Mouse (Mus musculus) gastrocnemius, adult 2 months (tissue): ENCODE data around the gene Plod1. TPM values are rescaled to one million over a fixed set of nuclear protein-coding genes. Genes with fewer than 3 reads are reported as not detected.

Experiments used
- DNase-seq: peaks from one replicate; pipeline ENCODE4 v3.0.0; 2022
- H3K27ac ChIP-seq: fragments of 200-600 bp; 2 replicates; pipeline ENCODE4 v1.8.1; 2022; ENCODE audit warnings: mild to moderate bottlenecking
- H3K4me3 ChIP-seq: fragments of 200-600 bp; 2 replicates; pipeline ENCODE4 v1.8.1; 2022; ENCODE audit warnings: mild to moderate bottlenecking, moderate library complexity
- CTCF ChIP-seq: fragments of 200-600 bp; IDR thresholded peaks from 2 replicates; pipeline ENCODE4 v1.8.1; 2022; ENCODE audit warnings: antibody characterized with exemption, mild to moderate bottlenecking, moderate library complexity
- intact Hi-C: fragments of 180-260 bp; cut with DNase I; formaldehyde crosslinking; loops from one replicate; pipeline ENCODE4 v1.15.1; 2025
- long read RNA-seq, 2 experiments: library from polyadenylated mRNA; stranded (forward); transcript quantifications; one replicate each; pipeline ENCODE4 v2.0.0; 2021
- total RNA-seq, 2 experiments: library from RNA; stranded (reverse); gene quantifications; 2 replicates each; pipeline ENCODE4 v1.2.3; 2021

Plod1 gene
- 10 to 100 TPM; 17.1 to 25.9 TPM for total RNA-seq
- long read RNA-seq, experiment 1, transcript Plod1-201 (19 exons, 3,243 nt), result major isoform, 18 of 25 reads
- long read RNA-seq, experiment 1, partial matches to known transcripts, result 3 of 25 reads
- long read RNA-seq, experiment 1, other reads (novel, unspliced or antisense), result 4 of 25 reads
- long read RNA-seq, experiment 2, transcript Plod1-201 (19 exons, 3,243 nt), result major isoform, 31 of 36 reads
- long read RNA-seq, experiment 2, partial matches to known transcripts, result 0 of 36 reads
- long read RNA-seq, experiment 2, other reads (novel, unspliced or antisense), result 4 of 36 reads

DNA sequence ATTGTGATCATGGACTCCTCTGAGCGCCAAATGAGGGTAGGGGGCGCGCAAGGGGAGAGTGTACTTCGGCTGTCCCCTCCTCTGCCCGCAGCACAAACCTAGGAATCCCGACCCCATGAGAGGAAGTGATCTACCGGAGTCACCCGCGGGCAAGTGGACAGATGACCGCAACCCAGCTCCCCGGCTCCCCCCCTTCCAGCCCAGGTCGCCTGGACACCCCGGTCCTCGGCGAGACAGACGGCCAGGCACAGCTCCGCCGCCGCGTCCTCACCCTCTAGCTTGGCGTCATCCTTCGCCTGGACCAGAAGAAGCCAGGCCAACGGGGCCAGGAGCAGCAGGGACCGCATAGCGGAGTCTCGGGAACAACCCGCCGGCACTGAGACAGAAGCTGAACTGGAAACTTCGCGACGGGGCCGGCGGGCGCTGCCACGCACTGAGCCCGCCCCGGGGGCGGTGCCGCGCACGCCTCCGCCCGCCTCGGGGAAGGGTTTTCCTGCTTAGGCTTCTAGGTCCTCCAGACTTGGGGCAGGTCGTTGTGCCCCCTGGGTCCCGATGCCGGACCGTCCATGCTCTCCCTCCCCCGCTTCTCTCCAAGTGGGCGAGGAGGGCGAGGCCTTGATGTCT lies at the start of gene Plod1:
Gene Plod1 (minus strand): TSS at position 437 of the 624 bp plus-strand sequence.
- intact Hi-C loops, result no loop called here
- TF ChIP-seq CTCF, result no peak
- H3K4me3 ChIP-seq, result peak within 1 kb of the TSS; percentile 95
- peak within 1 kb of the TSS; percentile 98 for H3K27ac ChIP-seq
- DNase-seq, result peak; percentile 93

DNA sequence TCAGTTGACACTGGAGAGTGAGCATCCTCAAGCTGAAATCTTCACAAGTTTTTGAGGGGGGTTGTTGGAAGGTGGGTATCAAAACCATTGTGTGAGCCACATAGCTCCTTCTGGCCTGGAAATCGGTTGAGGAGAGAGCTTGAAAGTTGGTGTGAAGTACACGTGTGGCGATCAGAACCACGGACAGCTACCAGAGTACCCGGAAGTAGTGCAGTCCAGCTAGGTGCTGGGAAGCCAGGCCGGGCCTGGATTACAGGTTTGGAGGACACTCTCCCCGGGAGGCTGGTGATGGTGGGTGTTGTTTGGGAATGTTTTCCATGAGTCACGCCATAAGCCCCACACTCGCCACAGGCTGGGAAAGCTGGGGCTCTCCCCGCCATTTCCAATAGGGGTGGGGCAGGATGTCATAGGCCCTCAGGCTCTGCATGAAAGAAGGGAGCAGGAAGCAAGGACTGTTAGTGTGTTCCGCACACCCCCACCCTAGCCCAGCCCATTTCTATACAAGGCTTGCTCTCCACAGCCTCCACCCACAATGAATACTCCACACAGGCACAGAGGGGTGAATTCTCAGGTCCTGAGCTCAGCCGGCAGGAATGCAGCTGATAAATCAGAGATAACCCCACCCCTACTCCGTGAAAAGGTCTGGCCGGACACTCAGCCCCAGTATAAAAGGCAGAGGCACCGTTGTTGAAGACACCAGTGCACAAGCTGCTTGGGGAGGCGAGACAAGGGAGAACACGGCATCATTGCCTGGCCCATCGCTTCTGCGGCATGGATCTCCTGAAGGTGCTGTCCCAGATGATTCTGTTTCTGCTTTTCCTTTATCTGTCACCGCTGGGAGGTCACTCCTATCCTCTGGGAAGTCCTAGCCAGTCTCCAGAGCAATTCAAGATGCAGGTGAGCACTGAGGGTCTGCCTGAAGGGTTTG lies 48.9 kb upstream of the Plod1 start, which contains the start of gene Nppb:
Gene Nppb (plus strand): TSS at position 584 of the 928 bp plus-strand sequence.
- intact Hi-C loops, result no loop called here
- no peak for TF ChIP-seq CTCF
- no peak for DNase-seq
- Histone ChIP-seq H3K4me3 (no peak within 1 kb of the TSS), H3K27ac (no peak within 1 kb of the TSS)

DNA sequence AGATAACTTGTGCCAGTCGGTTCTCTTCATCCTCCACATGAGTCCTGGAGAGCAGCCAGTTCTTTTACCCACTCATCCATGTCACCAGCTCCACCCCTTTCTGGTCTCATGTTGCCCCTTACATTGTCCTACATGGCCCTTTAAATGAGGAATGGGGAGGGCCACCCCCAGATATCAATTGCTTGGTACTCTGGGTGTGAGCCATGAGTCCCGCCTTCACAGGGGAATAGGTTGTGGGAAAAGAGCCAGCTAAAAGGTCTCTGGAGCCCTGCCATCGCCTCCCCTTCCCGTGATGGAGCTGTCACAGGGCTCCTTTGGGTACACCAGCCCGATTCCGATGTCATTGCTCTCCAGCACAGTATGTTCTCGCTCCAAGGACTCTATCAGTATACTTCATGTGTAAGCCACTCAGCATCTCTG lies 42.9 kb upstream of the Plod1 start:
- no peak for TF ChIP-seq CTCF
- no peak for DNase-seq
- H3K27ac ChIP-seq, result no peak overlapping the region
- H3K4me3 ChIP-seq, result no peak overlapping the region
- intact Hi-C loops, result no loop called here

DNA sequence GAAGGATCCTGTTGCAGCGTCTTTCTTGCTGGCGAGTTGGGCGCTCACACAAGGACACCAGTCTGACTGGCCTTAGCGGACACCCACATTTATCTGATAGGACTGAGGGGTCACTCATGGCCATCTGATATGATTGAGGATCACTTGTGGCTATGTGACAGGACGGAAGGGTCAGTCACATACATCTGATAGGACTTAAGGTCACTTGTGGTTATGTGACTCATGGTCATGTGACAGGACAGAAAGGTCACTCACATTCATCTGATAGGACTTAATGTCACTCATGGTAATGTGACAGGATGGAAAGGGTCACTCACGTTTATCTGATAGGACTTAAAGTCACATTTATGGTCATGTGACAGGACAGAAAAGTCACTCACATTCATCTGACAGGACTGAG lies 41.8 kb upstream of the Plod1 start:
- no peak for DNase-seq
- intact Hi-C loops, result no loop called here
- Histone ChIP-seq H3K4me3 (no peak overlapping the region), H3K27ac (no peak overlapping the region)
- TF ChIP-seq CTCF, result no peak

DNA sequence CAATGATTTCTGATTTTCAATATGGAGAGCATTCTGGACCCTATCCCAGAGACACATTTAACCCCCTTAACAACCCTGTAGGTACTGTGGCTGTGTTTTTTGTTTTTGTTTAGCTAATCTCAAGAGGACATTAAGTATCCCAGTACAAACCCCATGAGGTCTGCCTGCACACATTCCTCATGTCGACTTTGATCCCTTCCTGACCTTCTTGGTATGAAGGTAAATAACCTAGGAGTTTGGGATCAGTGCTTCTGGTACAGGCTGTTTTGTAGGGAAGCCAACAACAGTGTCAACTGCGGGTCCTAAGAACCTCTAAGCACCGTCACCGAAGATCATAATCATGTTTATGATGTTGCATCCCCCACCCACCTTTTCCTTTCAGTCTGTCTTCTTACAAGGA lies 41.2 kb upstream of the Plod1 start:
- DNase-seq, result no peak
- H3K27ac ChIP-seq, result no peak overlapping the region
- no peak for TF ChIP-seq CTCF
- intact Hi-C loops, result no loop called here
- H3K4me3 ChIP-seq, result no peak overlapping the region

DNA sequence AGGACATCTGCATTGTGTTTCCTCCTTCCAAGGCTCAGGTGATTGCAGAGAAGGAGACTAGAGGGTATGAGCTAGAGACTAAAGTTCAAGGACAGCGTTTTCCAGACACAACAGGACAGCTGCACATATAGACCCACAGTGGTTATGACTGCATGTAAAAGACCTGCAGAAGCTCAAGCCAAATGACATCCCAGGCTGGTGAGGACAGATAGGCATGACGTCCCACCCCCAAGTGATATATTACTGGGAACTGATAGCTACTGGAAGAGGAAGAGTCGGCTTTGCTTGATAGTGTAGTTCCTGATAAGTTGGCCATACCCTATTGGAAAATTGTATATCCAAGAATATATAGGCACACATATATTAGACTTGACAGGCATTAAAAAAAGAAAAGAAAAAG lies 39.7 kb upstream of the Plod1 start:
- intact Hi-C loops, result no loop called here
- no peak overlapping the region for H3K4me3 ChIP-seq
- DNase-seq, result no peak
- no peak for TF ChIP-seq CTCF
- H3K27ac ChIP-seq, result no peak overlapping the region

DNA sequence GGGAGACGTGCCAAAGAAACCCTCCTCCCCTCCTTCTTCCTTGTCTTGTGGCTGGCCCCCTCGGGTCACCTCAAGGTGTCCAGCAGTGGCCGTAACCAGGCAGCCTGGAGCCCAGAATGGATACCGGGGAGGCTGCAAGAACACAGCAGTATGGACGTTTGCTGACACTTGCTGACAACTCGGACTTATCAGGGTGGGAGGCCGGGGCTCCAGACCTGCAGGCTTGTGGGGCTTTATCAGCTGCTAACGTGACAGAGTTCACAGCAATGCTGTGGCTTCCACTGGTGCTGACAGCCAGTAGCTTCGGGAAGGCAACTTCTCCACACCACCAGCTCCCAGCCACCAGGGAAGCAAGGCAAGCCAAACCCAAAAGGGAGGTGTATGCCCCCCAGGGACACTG lies 32.8 kb upstream of the Plod1 start:
- Histone ChIP-seq H3K27ac (no peak overlapping the region), H3K4me3 (no peak overlapping the region)
- intact Hi-C loops, result no loop called here
- DNase-seq, result no peak
- no peak for TF ChIP-seq CTCF

DNA sequence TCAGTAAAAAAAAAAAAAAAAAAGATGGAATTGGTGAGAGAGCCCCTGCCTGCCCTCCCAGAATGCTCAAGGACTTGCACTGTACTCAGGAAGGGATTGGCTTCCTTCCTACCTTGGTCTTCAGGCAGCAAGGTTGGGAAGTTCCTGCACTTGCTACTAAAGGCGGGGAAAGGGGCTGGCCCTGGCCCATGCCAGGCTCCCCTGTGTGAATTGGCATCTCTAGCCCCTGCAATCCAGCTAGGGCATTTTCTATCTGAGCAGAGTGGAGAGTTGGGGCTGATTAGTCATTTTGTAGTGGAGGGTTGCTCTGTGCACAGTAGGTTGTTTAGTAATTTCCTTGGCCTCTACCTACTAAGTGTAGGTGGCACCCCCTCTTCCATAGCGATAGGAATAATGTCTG lies 32.2 kb upstream of the Plod1 start:
- TF ChIP-seq CTCF, result no peak
- no peak for DNase-seq
- H3K4me3 ChIP-seq, result no peak overlapping the region
- intact Hi-C loops, result no loop called here
- H3K27ac ChIP-seq, result no peak overlapping the region

DNA sequence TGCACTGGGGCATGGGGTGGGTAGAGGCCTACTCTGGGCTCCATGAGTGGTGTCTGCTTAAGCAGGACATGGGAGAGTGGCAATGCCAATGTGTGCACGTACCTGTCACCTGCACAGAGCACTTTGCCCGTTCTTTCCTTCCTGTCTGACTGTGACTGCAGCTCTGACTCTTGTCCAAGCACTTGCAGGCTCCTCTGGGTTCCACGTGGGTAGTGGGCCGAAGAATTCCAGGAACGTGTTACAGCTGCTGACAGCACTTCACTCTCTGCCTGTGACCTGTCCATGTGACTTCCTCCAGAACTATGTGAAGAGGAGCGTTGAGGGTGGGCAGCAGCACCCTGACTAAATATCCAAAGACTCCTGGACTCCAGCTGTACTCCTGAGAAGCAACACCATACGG lies 29.1 kb upstream of the Plod1 start:
- no peak for DNase-seq
- no peak overlapping the region for H3K27ac ChIP-seq
- H3K4me3 ChIP-seq, result no peak overlapping the region
- intact Hi-C loops, result no loop called here
- TF ChIP-seq CTCF, result no peak

DNA sequence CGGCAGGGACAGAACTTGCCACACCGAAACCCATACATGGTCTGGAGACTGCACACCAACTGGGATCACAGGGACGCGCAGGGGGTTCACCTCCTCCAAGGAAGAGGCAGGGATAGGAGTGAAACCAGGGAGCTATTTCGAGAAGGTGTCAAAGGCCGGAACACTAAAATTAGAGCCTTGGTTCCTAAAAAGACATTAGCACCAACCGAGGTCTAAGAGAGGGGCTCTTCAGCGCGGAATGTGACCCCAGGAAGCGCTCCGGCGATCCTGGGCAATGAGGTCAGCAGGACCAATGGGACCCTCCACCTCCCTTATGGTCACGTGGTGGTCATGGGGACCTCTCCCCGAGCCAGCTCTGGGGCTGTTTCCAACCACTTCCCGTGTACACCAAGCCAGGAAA lies 27.1 kb upstream of the Plod1 start:
- intact Hi-C loops, result no loop called here
- H3K27ac ChIP-seq, result peak overlapping the region; percentile 31; the same call in 1 of the 2 replicates
- H3K4me3 ChIP-seq, result no peak overlapping the region
- no peak for DNase-seq
- TF ChIP-seq CTCF, result no peak

DNA sequence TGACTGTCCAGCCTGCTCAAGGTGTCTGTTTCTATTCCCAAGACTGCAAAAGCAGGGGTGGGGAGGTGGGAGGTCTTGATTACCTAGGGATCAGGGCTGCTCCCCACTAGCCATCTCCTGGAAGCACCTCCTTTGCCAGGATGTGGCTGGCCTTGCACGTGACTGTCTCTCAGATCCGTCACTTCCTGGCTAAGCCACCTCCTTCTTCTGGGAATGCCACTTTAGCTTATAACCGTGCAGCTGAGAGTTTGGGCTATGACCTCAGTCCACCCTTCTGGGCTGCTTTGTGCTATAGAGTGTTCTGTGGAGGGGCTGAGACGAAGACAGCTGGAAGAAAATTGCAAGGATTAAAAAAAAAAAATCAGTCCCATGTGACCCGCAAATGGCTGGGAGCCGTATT lies 26.2 kb upstream of the Plod1 start:
- no peak for TF ChIP-seq CTCF
- DNase-seq, result no peak
- H3K4me3 ChIP-seq, result no peak overlapping the region
- intact Hi-C loops, result no loop called here
- peak overlapping the region; percentile 24; the same call in 1 of the 2 replicates for H3K27ac ChIP-seq

DNA sequence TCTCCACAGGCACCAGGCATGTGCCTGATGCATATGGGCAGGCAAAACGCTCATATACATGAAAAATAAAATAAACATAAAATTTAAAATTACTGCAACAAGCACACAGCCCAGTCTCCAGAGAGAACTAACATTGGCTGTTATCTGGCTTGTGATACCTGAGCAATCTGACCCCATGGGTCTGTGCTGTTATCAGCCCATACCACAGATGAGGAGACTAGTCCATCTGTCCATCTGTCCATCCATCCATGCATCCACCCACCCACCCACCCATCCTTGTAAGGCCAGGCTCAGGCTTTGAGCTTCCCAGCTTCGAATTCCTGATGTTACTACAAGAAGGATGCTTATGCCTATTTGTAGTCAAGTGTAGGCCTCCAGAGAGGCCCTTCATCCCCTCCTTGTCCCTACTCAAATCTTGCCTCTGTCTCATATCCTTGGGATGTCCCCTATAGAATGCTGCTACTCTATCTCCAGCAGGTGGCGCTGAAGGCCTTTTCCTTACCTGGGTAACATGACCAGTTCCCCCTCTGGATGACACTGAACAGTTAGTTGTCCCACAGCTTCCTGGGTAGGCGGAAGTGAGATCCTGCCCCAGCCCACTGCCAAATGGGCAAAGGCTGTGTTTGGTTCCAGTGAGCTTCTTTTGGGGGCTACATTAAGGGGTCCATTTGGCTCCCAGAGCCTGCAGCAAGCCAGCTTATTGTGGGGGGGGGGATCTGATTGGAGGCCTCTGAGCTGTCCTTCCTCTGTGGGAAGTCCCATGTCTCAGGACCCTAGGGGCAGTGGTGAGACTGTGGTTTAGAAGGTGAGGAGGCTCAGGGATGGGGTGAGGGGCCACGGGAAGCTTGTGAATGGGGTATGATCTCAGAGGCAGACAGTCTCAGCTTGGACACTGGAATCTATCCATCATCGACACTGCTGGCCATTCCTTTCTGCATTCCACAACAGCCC lies 23.6 kb upstream of the Plod1 start:
- intact Hi-C loops, result loop anchor here (1.0 kb wide), 1 partner anchor 48 kb away; no protein-coding TSS in a partner anchor
- no peak overlapping the region for H3K27ac ChIP-seq
- peak; percentile 74 for DNase-seq
- peak; percentile 83 for TF ChIP-seq CTCF
- no peak overlapping the region for H3K4me3 ChIP-seq
